32 mouse cellular contexts compared by ENCODE assay signal in genomic region chr10:122704901-122705300, GRCm38 (mm10).
"Had no signal": no experiment of that assay in that cellular context is flagged by ENCODE, and none has a peak within 500 bp of the region (broad histone marks: within the 10 kb centered on the region; RNA-seq: fewer than 3 reads in every experiment).

No protein-coding gene starts in this region.

- ATAC-seq: inflammation-experienced regulatory T-cells, adult 6 months; intestine, embryonic 15.5 days; intestine, embryonic 16.5 days; intestine, postnatal 0 days had no signal

- H3K4me1 ChIP-seq: heart, embryonic 10.5 days; heart, embryonic 12.5 days; hindbrain, embryonic 12.5 days; intestine, embryonic 15.5 days had no signal

- H3K36me3 ChIP-seq: heart, embryonic 10.5 days; heart, embryonic 12.5 days; heart, embryonic 13.5 days; heart, embryonic 15.5 days; hindbrain, embryonic 10.5 days; hindbrain, embryonic 12.5 days; intestine, embryonic 15.5 days; kidney, embryonic 15.5 days had no signal

- DNase-seq: heart, postnatal 10 days; heart, postnatal 14 days; heart, postnatal 36 days; heart, postnatal 4 days; kidney, adult 11 months; kidney, adult 18-20 months; kidney, adult 2 months; kidney, adult 8-10 months; kidney, adult 9 months; kidney, postnatal 10 days; kidney, postnatal 14 days; kidney, postnatal 25 days; kidney, postnatal 36 days; kidney, postnatal 4 days; layer of hippocampus, adult 9-11 months; layer of hippocampus, postnatal 36 days had no signal

- H3K27me3 ChIP-seq: heart, embryonic 12.5 days; heart, embryonic 13.5 days; heart, embryonic 15.5 days; hindbrain, embryonic 12.5 days; intestine, embryonic 15.5 days; kidney, embryonic 15.5 days had no signal

- H3K4me3 ChIP-seq: heart, embryonic 10.5 days; heart, embryonic 12.5 days; heart, embryonic 13.5 days; heart, embryonic 15.5 days; hindbrain, embryonic 10.5 days; hindbrain, embryonic 12.5 days; intestine, embryonic 15.5 days; kidney, embryonic 15.5 days; layer of hippocampus, adult 2 months; left cerebral cortex, adult 2 months had no signal

- H3K27ac ChIP-seq: heart, embryonic 10.5 days; heart, embryonic 13.5 days; heart, embryonic 15.5 days; hindbrain, embryonic 10.5 days; hindbrain, embryonic 12.5 days; hindbrain, embryonic 14.5 days; intestine, embryonic 15.5 days; kidney, embryonic 15.5 days; kidney, postnatal 0 days; layer of hippocampus, adult 2 months; left cerebral cortex, adult 2 months had no signal

- H3K9me3 ChIP-seq: heart, embryonic 10.5 days; heart, embryonic 13.5 days; heart, embryonic 15.5 days; hindbrain, embryonic 12.5 days; intestine, embryonic 15.5 days; kidney, embryonic 15.5 days had no signal

- H3K4me2 ChIP-seq: heart, embryonic 11.5 days; heart, embryonic 12.5 days; heart, embryonic 13.5 days; heart, embryonic 15.5 days; hindbrain, embryonic 12.5 days; hindbrain, embryonic 14.5 days; intestine, embryonic 15.5 days; kidney, embryonic 15.5 days had no signal

- H3K9ac ChIP-seq: heart, embryonic 12.5 days; heart, embryonic 13.5 days; heart, embryonic 15.5 days; hindbrain, embryonic 12.5 days; hindbrain, embryonic 14.5 days; intestine, embryonic 15.5 days; kidney, embryonic 15.5 days had no signal
